Mouse (Mus musculus) cerebellum, adult 9-10 months (tissue): Measurements from ENCODE around the gene Adora2b.

ENCODE experiments used
- DNase-seq: peaks from one replicate; pipeline ENCODE4 v3.0.0; 2022

The Adora2b gene

GRCm38 (mm10) chr11:62248401-62249244 lies at the start of gene Adora2b:
Gene Adora2b (plus strand): TSS chr11:62248984.
- peak; percentile 20 for DNase-seq

GRCm38 (mm10) chr11:62200901-62201512 lies 47.8 kb upstream of the Adora2b start:
- DNase-seq, result no peak

GRCm38 (mm10) chr11:62202645-62203044 lies 46.1 kb upstream of the Adora2b start:
- no peak for DNase-seq

GRCm38 (mm10) chr11:62209111-62209510 lies 39.7 kb upstream of the Adora2b start:
- DNase-seq, result no peak

GRCm38 (mm10) chr11:62209891-62210290 lies 38.9 kb upstream of the Adora2b start:
- no peak for DNase-seq

GRCm38 (mm10) chr11:62213384-62213989 lies 35.3 kb upstream of the Adora2b start:
- DNase-seq, result peak; percentile 48

- no peak for DNase-seq
Measured at GRCm38 (mm10) chr11:62215107-62215506, 33.7 kb upstream of the Adora2b start.

GRCm38 (mm10) chr11:62217751-62218150 lies 31.0 kb upstream of the Adora2b start:
- no peak for DNase-seq

- no peak for DNase-seq
Measured at GRCm38 (mm10) chr11:62220756-62221510, 27.9 kb upstream of the Adora2b start.

GRCm38 (mm10) chr11:62223416-62223815 lies 25.4 kb upstream of the Adora2b start:
- DNase-seq, result no peak

GRCm38 (mm10) chr11:62223962-62224361 lies 24.8 kb upstream of the Adora2b start:
- peak; percentile 31 for DNase-seq

GRCm38 (mm10) chr11:62224797-62225196 lies 24.0 kb upstream of the Adora2b start:
- DNase-seq, result no peak

- DNase-seq, result no peak
Measured at GRCm38 (mm10) chr11:62240631-62241261, 8.0 kb upstream of the Adora2b start.

- DNase-seq, result no peak
Measured at GRCm38 (mm10) chr11:62243871-62244270, 4.9 kb upstream of the Adora2b start.

- no peak for DNase-seq
Measured at GRCm38 (mm10) chr11:62244471-62244870, 4.3 kb upstream of the Adora2b start.

GRCm38 (mm10) chr11:62247759-62248400 lies 904 bp upstream of the Adora2b start:
- no peak for DNase-seq

GRCm38 (mm10) chr11:62249266-62250037 lies 668 bp downstream of the Adora2b start:
- DNase-seq, result peak; percentile 31

GRCm38 (mm10) chr11:62251047-62251446 lies 2.3 kb downstream of the Adora2b start:
- DNase-seq, result no peak

GRCm38 (mm10) chr11:62253380-62253779 lies 4.6 kb downstream of the Adora2b start:
- DNase-seq, result no peak

- no peak for DNase-seq
Measured at GRCm38 (mm10) chr11:62259214-62259613, 10.4 kb downstream of the Adora2b start.

- DNase-seq, result no peak
Measured at GRCm38 (mm10) chr11:62263599-62263998, 14.8 kb downstream of the Adora2b start.
